Mouse (Mus musculus): ENCODE results near the gene Cldn15. TPM values are rescaled to one million over a fixed set of nuclear protein-coding genes. Genes with fewer than 3 reads are reported as not detected.

Cldn15 gene
- total RNA-seq, 2 experiments from 2014 or later: 4.7 to 6.8 TPM

DNA sequence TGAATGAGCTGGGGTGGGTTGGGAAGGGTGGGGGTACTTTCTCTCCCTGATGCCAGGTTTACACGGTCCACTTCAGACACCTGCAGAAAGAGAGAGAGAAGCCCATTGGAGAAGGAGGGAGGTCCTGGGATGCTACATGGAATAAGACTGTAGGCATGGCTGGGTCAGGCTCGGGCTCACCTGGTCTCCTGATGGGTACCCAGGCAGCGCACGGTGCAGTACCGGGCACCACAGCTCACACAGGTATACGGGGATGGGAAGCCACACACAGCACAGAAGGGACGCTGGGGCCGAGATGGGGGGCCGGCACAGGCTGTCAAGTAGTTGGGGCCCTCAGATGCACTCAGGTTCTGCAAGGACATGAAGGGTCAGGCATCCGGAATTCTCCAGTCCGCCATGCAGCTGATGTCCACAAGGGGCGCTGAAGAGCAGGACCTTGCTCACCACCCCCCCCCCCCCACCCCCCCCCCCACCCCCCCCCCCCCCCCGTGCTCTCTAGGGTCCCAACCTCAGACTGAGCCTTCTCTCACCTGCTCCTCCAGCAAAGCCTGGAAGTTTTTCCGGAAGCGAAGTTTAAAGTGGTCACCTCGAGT, 16.0 kb downstream of the Cldn15 start:
- peak; percentile 76 for DNase-seq

DNA sequence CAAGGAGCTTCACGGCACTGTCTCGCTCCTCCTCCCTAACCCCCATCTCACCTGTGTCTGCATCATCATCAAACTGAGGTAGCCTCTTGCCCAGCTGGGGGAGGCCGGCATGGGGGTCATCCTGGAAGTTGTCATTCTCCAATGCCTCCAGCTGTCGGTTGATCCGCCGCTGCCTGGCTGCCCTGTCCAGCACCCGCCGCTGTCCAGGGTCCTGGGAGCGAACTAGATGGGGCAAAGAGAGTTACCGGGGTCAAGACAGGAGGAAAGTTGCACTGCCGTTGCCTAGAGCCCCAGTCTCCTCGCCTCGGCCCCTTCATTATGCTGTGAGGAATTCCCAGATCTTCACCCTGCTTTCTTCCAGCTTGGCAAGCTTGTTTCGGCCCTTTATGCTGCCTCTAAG, 18.4 kb downstream of the Cldn15 start:
- no peak for DNase-seq

DNA sequence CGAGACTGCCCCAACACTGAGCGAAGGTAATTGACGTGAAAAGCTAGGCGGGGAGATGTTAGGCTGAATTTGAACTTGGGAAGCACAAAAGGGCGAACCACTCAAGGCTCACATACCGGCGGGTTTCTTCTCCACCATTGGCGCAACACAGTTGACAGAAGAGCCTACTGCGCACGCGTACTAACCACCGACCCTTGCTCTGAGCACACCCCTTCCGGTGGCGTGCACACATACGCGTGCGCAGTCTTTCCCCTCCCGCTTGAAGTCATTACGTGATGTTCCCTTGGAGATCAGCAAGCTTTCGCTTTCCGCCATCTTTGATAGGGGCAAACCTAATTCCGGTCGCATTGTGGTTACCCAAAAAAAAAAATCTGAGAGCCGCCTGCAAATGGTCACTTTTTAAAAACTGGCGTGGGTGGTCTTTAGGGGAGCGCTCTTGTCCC, 20.3 kb downstream of the Cldn15 start, which contains the start of gene Plod3:
TSS of gene Plod3 (plus strand) at position 325 of the 443 bp plus-strand sequence.
- peak; percentile 96 for DNase-seq

DNA sequence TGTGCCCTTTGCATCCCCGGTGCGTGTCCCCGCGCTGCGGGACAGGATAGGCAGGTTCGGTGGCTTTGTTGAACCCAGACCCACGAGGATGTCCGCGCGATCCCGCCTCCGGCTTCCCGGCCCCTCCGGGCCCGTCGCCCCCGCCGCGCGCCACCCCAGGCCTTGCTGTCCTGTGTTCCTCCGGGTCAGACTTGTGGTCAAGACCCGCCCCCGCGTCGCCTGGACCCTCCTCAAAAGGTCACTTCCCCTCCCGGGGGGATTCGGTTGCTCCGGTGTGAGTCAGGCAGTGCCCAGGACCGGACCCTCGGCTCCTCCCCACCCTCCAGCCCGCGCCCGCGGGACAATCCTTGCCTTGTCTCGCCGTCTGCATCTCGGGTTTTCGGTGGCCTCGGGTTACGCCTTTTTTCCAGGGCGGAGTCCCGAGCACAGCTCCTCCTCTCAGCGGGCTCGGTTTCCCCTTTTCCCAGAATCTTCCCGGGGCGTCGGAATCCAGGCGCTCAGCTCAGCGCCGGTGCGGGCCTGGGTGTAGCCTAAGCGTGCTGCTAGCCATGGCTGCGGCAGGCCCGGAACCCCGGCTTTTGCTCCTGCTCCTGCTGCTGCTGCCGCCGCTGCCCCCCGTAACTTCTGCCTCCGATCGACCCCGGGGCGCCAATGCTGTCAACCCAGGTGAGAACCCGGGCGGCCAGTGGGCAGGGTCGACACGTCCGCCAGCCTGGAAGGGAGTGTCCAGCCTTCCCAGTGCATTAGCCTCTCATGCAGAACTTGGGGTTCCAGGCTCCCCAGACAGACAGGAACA, 20.9 kb downstream of the Cldn15 start:
- DNase-seq: peak; percentile 82

DNA sequence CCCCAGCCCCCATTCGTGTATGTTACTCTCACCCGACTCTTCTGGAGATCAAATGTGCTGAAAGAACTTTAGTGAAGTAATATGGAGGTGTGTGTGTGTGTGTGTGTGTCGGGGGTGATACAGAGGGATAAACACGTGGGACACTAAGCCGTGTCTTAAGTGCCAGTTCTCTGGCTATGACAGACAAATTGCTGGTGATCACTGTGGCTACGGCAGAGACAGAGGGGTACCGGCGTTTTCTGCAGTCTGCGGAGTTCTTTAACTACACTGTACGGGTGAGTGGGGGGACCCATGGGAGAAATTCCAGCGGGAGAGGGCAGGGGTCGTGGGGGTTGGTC, 21.5 kb downstream of the Cldn15 start, which contains the start of gene Znhit1:
TSS of gene Znhit1 (minus strand) at position 88 of the 338 bp plus-strand sequence.
- DNase-seq: peak; percentile 27

DNA sequence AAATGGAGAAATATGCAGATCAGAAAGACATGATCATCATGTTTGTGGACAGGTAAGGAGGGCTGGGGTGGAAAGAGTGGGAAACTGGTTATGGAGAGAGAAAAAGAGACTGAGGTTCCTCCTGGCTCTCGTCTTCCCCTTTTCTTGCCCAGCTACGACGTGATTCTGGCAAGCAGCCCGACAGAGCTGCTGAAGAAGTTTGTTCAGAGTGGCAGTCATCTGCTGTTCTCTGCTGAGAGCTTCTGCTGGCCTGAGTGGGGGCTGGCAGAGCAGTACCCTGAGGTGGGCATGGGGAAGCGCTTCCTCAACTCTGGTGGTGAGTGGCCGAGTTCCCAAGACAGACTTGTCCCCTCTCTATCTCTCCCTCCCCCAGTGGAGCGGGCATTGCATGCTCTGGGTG, 22.0 kb downstream of the Cldn15 start:
- DNase-seq: peak; percentile 44

DNA sequence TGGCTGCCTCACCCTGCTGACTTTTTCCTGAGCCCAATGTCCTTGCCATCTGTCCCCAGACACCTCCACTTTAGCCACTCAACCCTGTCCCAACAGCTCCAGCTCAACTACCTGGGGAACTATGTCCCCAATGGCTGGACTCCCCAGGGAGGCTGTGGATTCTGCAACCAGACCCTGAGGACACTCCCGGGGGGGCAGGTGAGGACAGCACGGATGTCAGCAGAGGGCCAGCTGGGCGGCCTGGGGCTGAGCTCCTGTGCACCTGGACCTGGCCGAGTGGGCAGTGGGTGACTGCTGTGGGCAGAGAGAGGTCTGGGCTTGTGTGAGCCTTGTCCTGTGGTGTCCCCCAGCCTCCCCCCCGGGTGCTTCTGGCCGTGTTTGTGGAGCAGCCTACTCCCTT, 23.4 kb downstream of the Cldn15 start:
- DNase-seq: no peak

DNA sequence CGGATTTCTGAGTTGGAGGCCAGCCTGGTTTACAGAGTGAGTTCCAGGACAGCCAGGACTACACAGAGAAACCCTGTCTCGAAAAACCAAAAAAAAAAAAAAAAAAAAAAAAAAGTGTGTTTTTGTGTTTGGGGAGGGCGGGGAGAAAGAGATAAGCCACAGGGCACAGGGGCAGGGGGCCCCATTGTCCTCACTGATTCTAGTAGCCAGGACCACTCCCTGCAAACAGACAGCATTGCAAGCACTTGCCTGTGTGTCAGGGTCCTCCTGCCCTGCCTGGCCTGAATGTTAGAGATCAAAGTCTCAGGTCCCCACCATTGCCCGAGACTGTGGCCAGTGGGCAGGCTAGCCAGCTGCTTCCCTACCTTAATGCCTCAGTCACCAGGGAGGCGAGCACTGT, 33.0 kb downstream of the Cldn15 start:
- DNase-seq: no peak

DNA sequence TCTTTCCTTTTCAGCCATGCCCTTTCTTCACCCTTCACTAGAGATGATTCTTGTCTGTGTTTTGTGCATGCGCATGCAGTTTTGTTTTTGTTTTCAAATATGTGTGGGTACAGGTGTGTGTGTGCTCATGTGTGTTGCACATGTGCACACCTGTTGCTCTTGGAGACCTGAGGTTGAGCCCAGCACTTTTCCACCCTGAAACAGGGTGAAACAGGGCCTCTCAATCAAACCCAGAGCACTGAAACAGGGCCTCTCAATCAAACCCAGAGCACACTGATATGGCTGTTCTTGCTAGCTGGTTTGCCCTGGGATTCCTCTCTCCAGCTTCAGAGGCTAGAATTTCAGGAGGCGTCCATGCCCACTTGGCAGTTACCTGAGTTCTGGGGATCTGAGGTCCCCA, 34.2 kb downstream of the Cldn15 start:
- no peak for DNase-seq

DNA sequence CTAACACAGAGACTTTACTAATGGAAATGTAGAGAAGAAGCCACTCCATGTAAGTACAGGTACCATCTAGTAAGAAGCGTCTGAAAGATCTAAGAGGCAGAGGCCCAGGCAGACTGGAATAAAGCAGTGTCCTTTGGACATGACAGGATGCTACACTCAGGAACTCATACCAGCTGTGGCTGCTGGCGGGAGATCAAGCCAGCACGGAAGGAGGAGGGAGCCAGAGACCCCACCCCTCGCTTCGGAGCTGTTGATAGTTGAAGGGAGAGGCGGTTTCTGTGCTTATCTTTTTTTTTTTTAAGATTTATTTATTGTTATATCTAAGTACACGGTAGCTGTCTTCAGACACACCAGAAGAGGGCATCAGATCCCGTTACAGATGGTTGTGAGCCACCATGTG, 40.9 kb downstream of the Cldn15 start:
- no peak for DNase-seq

DNA sequence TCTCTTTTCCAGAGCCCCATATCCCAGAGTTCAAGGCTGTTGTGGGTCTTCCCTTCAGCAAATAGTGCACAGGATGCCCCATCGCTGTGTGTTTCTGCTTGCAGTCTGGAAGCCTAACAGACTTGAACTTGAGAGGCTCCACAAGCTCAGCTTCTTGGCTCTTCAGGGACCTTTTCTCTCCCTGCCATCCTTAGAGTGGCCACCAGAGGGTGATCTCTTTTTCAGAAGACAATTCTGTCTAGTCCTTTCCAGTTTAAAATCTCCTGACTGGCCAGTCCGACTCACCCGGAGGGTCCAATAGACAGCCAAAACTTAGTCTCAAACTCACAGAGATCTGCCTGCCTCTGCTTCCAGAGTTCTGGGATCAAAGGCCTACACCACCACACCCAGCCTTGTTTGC, 43.6 kb downstream of the Cldn15 start:
- DNase-seq: peak; percentile 73

DNA sequence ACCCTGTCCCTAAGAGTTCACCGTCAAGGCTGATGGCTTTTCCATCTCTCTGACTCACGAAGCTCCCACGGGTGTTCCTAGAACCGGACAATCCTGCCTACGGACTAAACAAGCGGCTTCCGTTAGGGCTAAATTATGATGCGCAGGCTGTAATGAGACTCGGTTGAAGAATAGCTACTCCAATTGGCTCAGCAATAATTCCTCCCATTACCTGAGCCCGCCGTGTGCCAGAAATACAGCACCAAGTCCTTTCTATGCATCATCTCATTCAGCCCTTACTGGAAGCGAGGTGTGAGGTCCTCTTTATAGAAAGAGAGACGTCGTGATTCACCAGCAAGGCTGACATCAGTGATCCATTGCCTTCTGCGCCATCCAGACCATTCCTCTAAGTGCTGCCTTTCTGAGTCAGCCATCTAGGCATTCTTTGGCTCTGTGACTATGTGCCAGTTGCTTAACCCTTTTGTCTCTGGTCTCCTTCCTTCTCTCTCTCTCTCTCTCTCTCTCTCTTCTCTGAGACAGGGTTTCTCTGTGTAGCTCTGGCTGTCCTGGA, 46.1 kb downstream of the Cldn15 start:
- no peak for DNase-seq

DNA sequence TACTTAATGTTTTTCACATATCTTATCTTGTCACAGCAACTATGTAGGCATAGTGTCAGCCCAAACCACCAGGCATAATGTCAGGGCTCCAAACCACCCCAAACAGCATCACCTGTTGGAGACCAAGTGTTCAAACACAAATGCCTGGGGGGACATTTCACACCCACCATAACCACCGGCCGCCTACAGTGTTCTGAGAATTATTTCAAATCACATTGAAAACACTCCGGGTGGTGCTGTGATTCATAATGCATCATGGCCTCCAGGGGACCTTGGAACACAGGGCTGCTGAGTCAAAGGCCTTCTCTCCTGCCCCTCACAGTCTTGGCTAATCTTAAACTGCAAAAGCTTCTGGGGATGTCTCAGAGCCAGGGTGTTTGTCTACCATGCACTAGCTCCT, 49.5 kb downstream of the Cldn15 start:
- no peak for DNase-seq

DNA sequence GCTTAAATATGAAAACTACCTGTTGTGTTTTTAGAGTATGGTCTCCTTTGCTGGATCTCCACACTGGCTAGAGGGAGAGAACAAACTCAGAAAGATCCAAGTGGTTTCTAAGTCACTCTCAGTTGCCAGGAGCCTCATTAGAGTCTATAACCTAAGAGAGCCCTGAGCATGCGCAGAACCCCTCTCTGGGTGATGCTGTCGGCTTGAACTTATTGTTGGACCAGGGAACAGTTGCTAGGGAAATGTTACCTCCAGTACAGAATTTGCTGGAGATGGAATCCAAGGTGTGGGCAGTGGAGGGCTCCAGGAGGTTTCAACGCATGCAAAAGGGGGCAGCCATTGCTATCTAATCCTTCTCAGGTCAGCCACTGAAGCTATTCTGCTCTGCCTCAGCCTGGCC, 57.9 kb downstream of the Cldn15 start:
- no peak for DNase-seq

DNA sequence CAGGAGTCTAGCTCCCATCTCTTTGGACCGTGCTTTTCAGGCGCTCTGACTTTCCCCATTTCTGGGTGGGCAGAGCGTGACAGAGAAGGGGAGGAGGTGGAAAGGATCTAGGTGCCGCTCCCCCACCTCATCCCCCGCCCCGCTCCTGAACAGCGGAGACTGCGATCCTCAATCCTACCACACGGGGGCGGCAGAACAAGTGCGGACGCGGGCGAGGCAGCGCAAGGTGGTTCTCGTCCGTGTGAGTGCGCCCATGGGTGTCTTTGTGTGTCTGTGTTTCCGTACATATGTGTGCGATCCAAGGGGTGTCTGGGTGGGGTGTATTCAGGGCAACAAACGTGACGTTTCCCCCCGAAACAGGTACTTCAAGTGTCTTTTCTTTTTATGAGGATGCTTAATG, 58.7 kb downstream of the Cldn15 start:
- peak; percentile 89 for DNase-seq

Small RNA genes lying within 50 kb of the gene (microRNA-seq; reads per million reads assigned to microRNA genes)
- gene Mir702: 27.0 to 30.3 reads per million in 2 experiments

Other genes with a start within 250 kb of the Cldn15 start
- gene Col26a1, start 83.4 kb upstream of the Cldn15 start, total RNA-seq (2021): 10 to 100 TPM; 10.7 to 11.4 TPM
- gene Ift22, start 58.5 kb upstream of the Cldn15 start, total RNA-seq (2021): 10 to 100 TPM; 14.2 to 14.3 TPM
- gene Fis1, start 13.3 kb upstream of the Cldn15 start, total RNA-seq (2021): 100 to 1,000 TPM; 177 to 180 TPM
- 10 to 100 TPM; 46.9 to 51.8 TPM for gene Plod3, start 20.4 kb downstream of the Cldn15 start, total RNA-seq (2021)
- 10 to 100 TPM; 48.6 to 53.2 TPM for gene Znhit1, start 21.4 kb downstream of the Cldn15 start, total RNA-seq (2021)
- gene Vgf, start 59.8 kb downstream of the Cldn15 start, total RNA-seq (2021): not detected
- gene Ap1s1, start 79.5 kb downstream of the Cldn15 start, total RNA-seq (2021): 10 to 100 TPM; 70.9 to 82.3 TPM
- gene Serpine1, start 105.7 kb downstream of the Cldn15 start, total RNA-seq (2021): 10 to 100 TPM; 13.4 to 14.0 TPM
- 10 to 100 TPM; 15.7 to 15.9 TPM for gene Trim56, start 149.6 kb downstream of the Cldn15 start, total RNA-seq (2021)
- gene Muc3, start 182.7 kb downstream of the Cldn15 start, total RNA-seq (2021): not detected
- under 1 TPM; 0.32 to 0.33 TPM for gene Muc3a, start 245.8 kb downstream of the Cldn15 start, total RNA-seq (2021)

Data from heart, postnatal 4 days (tissue).